Mouse (Mus musculus): ENCODE data around the gene Sdf4. TPM values are rescaled to one million over a fixed set of nuclear protein-coding genes. Genes with fewer than 3 reads are reported as not detected.
A peak's percentile ranks its signal among the peaks of the same experiment; 100 is the strongest.

Gene Sdf4
- polyA plus RNA-seq, 1 experiment: 80.5 TPM

- peak overlapping the region; percentile 98 for H3K27ac ChIP-seq (ENCODE audit: insufficient read depth, low read depth, low read length)
- H3K27me3 ChIP-seq (ENCODE audit: control insufficient read depth, insufficient read depth, low read length): no peaks in the 10 kb centered on the region
- no peak for TF ChIP-seq CTCF (IDR thresholded peaks at IDR 0.05; ENCODE audit: extremely low read depth, insufficient read length, insufficient replicate concordance, low read depth, low read length)
- peaks cover 21% of the 10 kb centered on the region for H3K4me1 ChIP-seq (ENCODE audit: control insufficient read depth, insufficient read depth, insufficient read length, low read length)
- peak overlapping the region; percentile 7; the same call in 1 of the 2 replicates for H3K4me3 ChIP-seq (ENCODE audit: low read depth, low read length)
- WGBS: 28% methylated on average over 4 of the region's 4 CpGs
- peaks cover 18% of the 10 kb centered on the region for H3K36me3 ChIP-seq (ENCODE audit: control insufficient read depth, insufficient read depth, low read length)
Observed at GRCm38 (mm10) chr4:156054130-156054529, 61.5 kb downstream of the Sdf4 start.

- Histone ChIP-seq H3K36me3 (ENCODE audit: control insufficient read depth, insufficient read depth, low read length) (peaks cover 18% of the 10 kb centered on the region), H3K27ac (ENCODE audit: insufficient read depth, low read depth, low read length) (peak overlapping the region; percentile 94), H3K27me3 (ENCODE audit: control insufficient read depth, insufficient read depth, low read length) (no peaks in the 10 kb centered on the region), H3K4me1 (ENCODE audit: control insufficient read depth, insufficient read depth, insufficient read length, low read length) (peaks cover 21% of the 10 kb centered on the region), H3K4me3 (ENCODE audit: low read depth, low read length) (peak overlapping the region; percentile 50)
- TF ChIP-seq POLR2A (IDR thresholded peaks at IDR 0.05; ENCODE audit: low read depth, low read length) (peak; percentile 28; the same call in 1 of the 2 replicates), CTCF (IDR thresholded peaks at IDR 0.05; ENCODE audit: extremely low read depth, insufficient read length, insufficient replicate concordance, low read depth, low read length) (no peak)
- 29% methylated on average over 6 of the region's 6 CpGs for WGBS
Observed at GRCm38 (mm10) chr4:156054606-156055005, 61.9 kb downstream of the Sdf4 start.

DNA sequence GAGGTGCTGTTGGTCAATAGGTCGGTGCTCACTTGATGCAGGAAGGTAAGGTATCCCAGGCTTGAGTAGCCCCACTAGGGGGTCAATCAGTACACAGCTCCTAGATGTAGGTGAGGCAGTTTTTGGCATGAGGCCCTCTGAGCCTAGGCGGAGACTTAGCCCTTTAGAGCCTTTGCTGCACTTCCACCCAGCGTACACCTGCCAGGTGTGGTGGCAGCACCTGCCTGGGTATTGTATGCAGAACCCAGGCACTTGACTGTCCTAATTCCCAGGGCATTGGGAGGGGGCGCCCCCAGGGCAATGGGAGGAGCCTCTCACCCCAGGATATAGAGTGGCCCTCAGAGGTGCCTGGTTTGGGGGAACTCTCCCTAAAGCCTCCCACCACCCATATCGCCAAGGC lies 62.5 kb downstream of the Sdf4 start:
- Histone ChIP-seq H3K27me3 (ENCODE audit: control insufficient read depth, insufficient read depth, low read length) (no peaks in the 10 kb centered on the region), H3K4me3 (ENCODE audit: low read depth, low read length) (peak overlapping the region; percentile 50), H3K4me1 (ENCODE audit: control insufficient read depth, insufficient read depth, insufficient read length, low read length) (peaks cover 23% of the 10 kb centered on the region), H3K36me3 (ENCODE audit: control insufficient read depth, insufficient read depth, low read length) (peaks cover 18% of the 10 kb centered on the region), H3K27ac (ENCODE audit: insufficient read depth, low read depth, low read length) (peak overlapping the region; percentile 94)
- WGBS: 27% methylated on average over 5 of the region's 5 CpGs
- TF ChIP-seq POLR2A (IDR thresholded peaks at IDR 0.05; ENCODE audit: low read depth, low read length) (no peak), CTCF (IDR thresholded peaks at IDR 0.05; ENCODE audit: extremely low read depth, insufficient read length, insufficient replicate concordance, low read depth, low read length) (no peak)

GRCm38 (mm10) chr4:156057702-156058101 lies 65.0 kb downstream of the Sdf4 start:
- H3K4me3 ChIP-seq (ENCODE audit: low read depth, low read length): peak overlapping the region; percentile 68

GRCm38 (mm10) chr4:156058826-156059225 lies 66.2 kb downstream of the Sdf4 start:
- TF ChIP-seq CTCF (IDR thresholded peaks at IDR 0.05; ENCODE audit: extremely low read depth, insufficient read length, insufficient replicate concordance, low read depth, low read length) (no peak), POLR2A (IDR thresholded peaks at IDR 0.05; ENCODE audit: low read depth, low read length) (no peak; the same call in 1 of the 2 replicates)

More at GRCm38 (mm10) chr4:156057702-156058101, 65.0 kb downstream of the Sdf4 start:
- peak overlapping the region; percentile 94 for H3K27ac ChIP-seq (ENCODE audit: insufficient read depth, low read depth, low read length)
- WGBS: 25% methylated on average over 10 of the region's 10 CpGs
- H3K27me3 ChIP-seq (ENCODE audit: control insufficient read depth, insufficient read depth, low read length): no peaks in the 10 kb centered on the region
- peaks cover 18% of the 10 kb centered on the region; the same call in 1 of the 2 replicates for H3K4me1 ChIP-seq (ENCODE audit: control insufficient read depth, insufficient read depth, insufficient read length, low read length)
- TF ChIP-seq CTCF (IDR thresholded peaks at IDR 0.05; ENCODE audit: extremely low read depth, insufficient read length, insufficient replicate concordance, low read depth, low read length) (no peak), POLR2A (IDR thresholded peaks at IDR 0.05; ENCODE audit: low read depth, low read length) (no peak)
- peaks cover 13% of the 10 kb centered on the region for H3K36me3 ChIP-seq (ENCODE audit: control insufficient read depth, insufficient read depth, low read length)

GRCm38 (mm10) chr4:156059261-156059660 lies 66.6 kb downstream of the Sdf4 start, which contains the start of gene Ttll10:
TSS of gene Ttll10 (minus strand) at chr4:156059414.
- Histone ChIP-seq H3K4me3 (ENCODE audit: low read depth, low read length) (peak within 1 kb of the TSS; percentile 68), H3K27ac (ENCODE audit: insufficient read depth, low read depth, low read length) (peak within 1 kb of the TSS; percentile 98)

More at GRCm38 (mm10) chr4:156058826-156059225, 66.2 kb downstream of the Sdf4 start:
- 23% methylated on average over 9 of the region's 9 CpGs for WGBS
- peak overlapping the region; percentile 68 for H3K4me3 ChIP-seq (ENCODE audit: low read depth, low read length)
- no peaks in the 10 kb centered on the region for H3K27me3 ChIP-seq (ENCODE audit: control insufficient read depth, insufficient read depth, low read length)
- peak overlapping the region; percentile 98 for H3K27ac ChIP-seq (ENCODE audit: insufficient read depth, low read depth, low read length)
- H3K36me3 ChIP-seq (ENCODE audit: control insufficient read depth, insufficient read depth, low read length): peaks cover 3% of the 10 kb centered on the region; the same call in 1 of the 2 replicates
- peaks cover 15% of the 10 kb centered on the region; the same call in 1 of the 2 replicates for H3K4me1 ChIP-seq (ENCODE audit: control insufficient read depth, insufficient read depth, insufficient read length, low read length)

DNA sequence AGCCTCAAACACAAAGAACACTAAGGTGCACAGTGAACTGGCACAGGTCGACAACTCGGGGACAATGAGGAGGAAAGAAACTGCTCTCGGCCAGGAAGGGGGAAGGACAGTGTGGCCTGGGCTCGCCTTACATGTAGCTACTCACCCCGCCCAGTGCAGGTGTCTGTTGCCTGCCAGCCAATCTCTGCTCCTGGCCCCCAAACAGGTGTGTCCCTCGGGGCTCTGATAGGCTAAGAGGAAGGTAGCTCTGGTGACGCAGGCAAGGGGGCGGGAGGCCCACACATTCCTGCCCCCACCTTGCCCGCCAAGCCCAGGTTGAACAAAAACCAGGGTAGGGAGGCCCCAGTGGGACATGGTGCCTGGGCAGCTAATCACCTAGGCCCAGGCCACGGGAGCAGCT lies 67.0 kb downstream of the Sdf4 start:
- H3K4me1 ChIP-seq (ENCODE audit: control insufficient read depth, insufficient read depth, insufficient read length, low read length): peaks cover 16% of the 10 kb centered on the region; the same call in 1 of the 2 replicates
- peak overlapping the region; percentile 98 for H3K27ac ChIP-seq (ENCODE audit: insufficient read depth, low read depth, low read length)
- TF ChIP-seq POLR2A (IDR thresholded peaks at IDR 0.05; ENCODE audit: low read depth, low read length) (peak; percentile 90), CTCF (IDR thresholded peaks at IDR 0.05; ENCODE audit: extremely low read depth, insufficient read length, insufficient replicate concordance, low read depth, low read length) (no peak)
- 17% methylated on average over 10 of the region's 10 CpGs for WGBS
- 0 out of 2 replicates have a peak, but pooled peaks cover 3% of the 10 kb centered on the region for H3K36me3 ChIP-seq (ENCODE audit: control insufficient read depth, insufficient read depth, low read length)
- H3K4me3 ChIP-seq (ENCODE audit: low read depth, low read length): peak overlapping the region; percentile 68
- H3K27me3 ChIP-seq (ENCODE audit: control insufficient read depth, insufficient read depth, low read length): no peaks in the 10 kb centered on the region

More at GRCm38 (mm10) chr4:156059261-156059660, 66.6 kb downstream of the Sdf4 start, which contains the start of gene Ttll10:
- Histone ChIP-seq H3K36me3 (ENCODE audit: control insufficient read depth, insufficient read depth, low read length) (0 out of 2 replicates have a peak, but pooled peaks cover 3% of the 10 kb centered on the region), H3K27me3 (ENCODE audit: control insufficient read depth, insufficient read depth, low read length) (no peaks in the 10 kb centered on the region), H3K4me1 (ENCODE audit: control insufficient read depth, insufficient read depth, insufficient read length, low read length) (peaks cover 17% of the 10 kb centered on the region; the same call in 1 of the 2 replicates)
- WGBS: 17% methylated on average over 5 of the region's 5 CpGs
- TF ChIP-seq CTCF (IDR thresholded peaks at IDR 0.05; ENCODE audit: extremely low read depth, insufficient read length, insufficient replicate concordance, low read depth, low read length) (no peak), POLR2A (IDR thresholded peaks at IDR 0.05; ENCODE audit: low read depth, low read length) (no peak; the same call in 1 of the 2 replicates)

Other genes with a start within 250 kb of the Sdf4 start
- 57.3 and 65.5 TPM in 2 replicates for gene Atad3a, start 231.8 kb upstream of the Sdf4 start, polyA plus RNA-seq (2012; rRNA removed)
- 18.5 and 125 TPM in 2 replicates for gene Vwa1, start 218.2 kb upstream of the Sdf4 start, polyA plus RNA-seq (2012; rRNA removed)
- gene Tmem88b, start 207.0 kb upstream of the Sdf4 start, polyA plus RNA-seq (2012; rRNA removed): 0.63 and 2.6 TPM in 2 replicates
- not detected in 2 replicates for gene Ankrd65, start 202.4 kb upstream of the Sdf4 start, polyA plus RNA-seq (2012; rRNA removed)
- 34.5 and 36.4 TPM in 2 replicates for gene Mrpl20, start 190.0 kb upstream of the Sdf4 start, polyA plus RNA-seq (2012; rRNA removed)
- gene Ccnl2, start 180.4 kb upstream of the Sdf4 start, polyA plus RNA-seq (2012; rRNA removed): 20.5 and 31.3 TPM in 2 replicates
- gene Aurkaip1, start 161.6 kb upstream of the Sdf4 start, polyA plus RNA-seq (2012; rRNA removed): 113 and 159 TPM in 2 replicates
- gene Mxra8, start 153.2 kb upstream of the Sdf4 start, polyA plus RNA-seq (2012; rRNA removed): 67.9 and 98.1 TPM in 2 replicates
- gene Dvl1, start 145.5 kb upstream of the Sdf4 start, polyA plus RNA-seq (2012; rRNA removed): 111 and 153 TPM in 2 replicates
- 1.0 and 1.8 TPM in 2 replicates for gene Tas1r3, start 129.5 kb upstream of the Sdf4 start, polyA plus RNA-seq (2012; rRNA removed)
- 65.7 and 69.1 TPM in 2 replicates for gene Cptp, start 123.4 kb upstream of the Sdf4 start, polyA plus RNA-seq (2012; rRNA removed)
- 15.0 and 26.0 TPM in 2 replicates for gene Ints11, start 123.3 kb upstream of the Sdf4 start, polyA plus RNA-seq (2012; rRNA removed)
- gene Pusl1, start 101.1 kb upstream of the Sdf4 start, polyA plus RNA-seq (2012; rRNA removed): 25.2 and 30.8 TPM in 2 replicates
- 11.1 and 15.9 TPM in 2 replicates for gene Acap3, start 101.0 kb upstream of the Sdf4 start, polyA plus RNA-seq (2012; rRNA removed)
- gene Ube2j2, start 49.0 kb upstream of the Sdf4 start, polyA plus RNA-seq (2012; rRNA removed): 73.5 and 206 TPM in 2 replicates
- gene C1qtnf12, start 30.6 kb upstream of the Sdf4 start, polyA plus RNA-seq (2012; rRNA removed): 47.8 and 186 TPM in 2 replicates
- gene B3galt6, start 223 bp upstream of the Sdf4 start, polyA plus RNA-seq (2012; rRNA removed): 5.5 and 7.4 TPM in 2 replicates
- gene Tnfrsf4, start 21.0 kb downstream of the Sdf4 start, polyA plus RNA-seq (2012; rRNA removed): 2.1 and 6.3 TPM in 2 replicates
- 3.9 and 6.1 TPM in 2 replicates for gene Tnfrsf18, start 33.3 kb downstream of the Sdf4 start, polyA plus RNA-seq (2012; rRNA removed)
- gene Ttll10, start 66.5 kb downstream of the Sdf4 start, polyA plus RNA-seq (2012; rRNA removed): 5.2 and 9.1 TPM in 2 replicates
- 7.4 and 8.3 TPM in 2 replicates for gene 9430015G10Rik, start 117.1 kb downstream of the Sdf4 start, polyA plus RNA-seq (2012; rRNA removed)
- gene Rnf223, start 137.6 kb downstream of the Sdf4 start, polyA plus RNA-seq (2012; rRNA removed): 0.10 and 0.33 TPM in 2 replicates
- gene Agrn, start 204.6 kb downstream of the Sdf4 start, polyA plus RNA-seq (2012; rRNA removed): 53.6 and 101 TPM in 2 replicates
- gene Isg15, start 207.9 kb downstream of the Sdf4 start, polyA plus RNA-seq (2012; rRNA removed): 28.1 and 90.2 TPM in 2 replicates
- 1.6 and 1.8 TPM in 2 replicates for gene AW011738, start 210.4 kb downstream of the Sdf4 start, polyA plus RNA-seq (2012; rRNA removed)
- gene Perm1, start 223.0 kb downstream of the Sdf4 start, polyA plus RNA-seq (2012; rRNA removed): 0.06 and 0.09 TPM in 2 replicates
- gene Plekhn1, start 242.0 kb downstream of the Sdf4 start, polyA plus RNA-seq (2012; rRNA removed): 30.3 and 46.9 TPM in 2 replicates
- gene Noc2l, start 243.1 kb downstream of the Sdf4 start, polyA plus RNA-seq (2012; rRNA removed): 28.7 and 37.0 TPM in 2 replicates